Mouse (Mus musculus) c-Kit-positive CD71-positive TER-119-positive erythroid progenitor cells, embryonic 14.5 days (primary cell): ENCODE measurements around the gene Vars2.

Experiments
- DNase-seq: peaks from one replicate; pipeline ENCODE4 v3.0.0-alpha.2; 2013; ENCODE audit warnings: low spot score

Gene Vars2

GRCm38 (mm10) chr17:35667334-35668065 lies at the start of gene Vars2:
Gene Vars2 (minus strand): TSS chr17:35667592.
- peak; percentile 94 for DNase-seq

GRCm38 (mm10) chr17:35717080-35717479 lies 49.7 kb upstream of the Vars2 start:
- no peak for DNase-seq

DNA sequence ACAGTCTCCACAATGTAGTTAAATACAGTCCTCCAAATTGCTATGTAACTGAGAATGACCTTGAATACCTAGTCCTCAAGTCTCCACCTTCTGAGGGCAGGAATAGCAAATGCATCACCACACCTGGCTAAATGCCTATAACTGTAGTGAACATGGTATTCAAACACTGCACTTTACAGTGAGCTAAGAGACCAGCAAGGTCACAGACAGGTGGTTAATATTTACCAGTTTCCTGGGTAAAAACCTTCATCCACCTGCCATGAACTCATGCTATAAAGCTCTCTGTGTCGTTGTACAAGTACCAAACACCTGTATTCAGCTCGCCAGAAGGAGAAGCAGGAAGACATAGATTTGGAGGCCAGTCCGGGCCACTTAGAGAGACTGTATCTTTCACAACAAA lies 48.7 kb upstream of the Vars2 start:
- no peak for DNase-seq

DNA sequence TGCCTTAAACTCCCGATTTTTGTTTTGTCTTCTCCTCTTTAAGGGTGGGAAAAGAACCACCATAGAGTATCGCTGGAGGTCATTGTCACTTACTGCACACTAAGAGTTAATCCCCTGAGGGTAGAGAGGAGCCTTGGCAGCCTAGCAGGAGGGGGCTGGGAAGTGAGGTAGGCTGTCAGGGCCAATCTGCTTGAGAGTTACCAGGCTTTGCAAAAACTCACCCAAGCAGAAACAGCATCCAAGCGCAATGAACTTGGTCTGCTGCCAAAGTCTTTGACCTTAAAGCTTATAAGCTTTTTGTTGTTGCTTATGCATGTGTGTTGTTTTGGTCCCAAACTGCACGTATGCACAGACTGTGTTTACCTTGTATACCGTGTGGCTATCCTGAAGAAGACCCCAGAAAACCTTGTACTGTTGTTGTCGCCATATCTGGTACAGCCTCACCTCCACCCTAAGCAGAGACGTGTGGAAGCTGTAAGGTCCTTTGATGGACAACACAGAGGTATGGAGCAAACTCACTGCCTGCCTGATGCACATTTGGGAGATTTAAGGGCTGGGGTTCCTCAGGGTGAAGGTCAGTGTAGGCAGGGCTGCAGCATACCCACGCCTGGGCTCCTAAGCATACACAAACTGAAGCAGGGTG lies 43.4 kb upstream of the Vars2 start:
- no peak for DNase-seq

- DNase-seq: no peak
Observed at GRCm38 (mm10) chr17:35708611-35709010, 41.2 kb upstream of the Vars2 start.

GRCm38 (mm10) chr17:35707929-35708328 lies 40.5 kb upstream of the Vars2 start:
- no peak for DNase-seq

DNA sequence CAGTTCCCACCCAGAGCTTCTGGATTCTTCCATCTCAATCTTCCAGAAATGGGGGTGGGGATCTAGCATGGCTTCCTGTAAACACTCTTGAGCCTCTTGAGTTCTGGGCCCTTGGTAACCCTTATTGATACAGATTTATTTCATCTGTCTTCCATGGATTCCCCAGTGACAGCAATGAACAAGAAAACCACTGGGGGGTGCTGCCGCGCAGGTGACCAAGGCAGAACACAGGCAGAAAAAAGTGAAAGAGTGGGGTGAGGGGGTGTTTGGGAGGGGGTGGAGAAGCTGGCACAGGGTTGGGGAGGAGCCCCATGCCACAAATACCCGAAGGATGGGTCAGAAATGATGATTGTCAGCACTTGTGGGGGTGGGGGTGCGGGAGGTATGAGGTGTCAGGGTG lies 38.4 kb upstream of the Vars2 start:
- DNase-seq: no peak

DNA sequence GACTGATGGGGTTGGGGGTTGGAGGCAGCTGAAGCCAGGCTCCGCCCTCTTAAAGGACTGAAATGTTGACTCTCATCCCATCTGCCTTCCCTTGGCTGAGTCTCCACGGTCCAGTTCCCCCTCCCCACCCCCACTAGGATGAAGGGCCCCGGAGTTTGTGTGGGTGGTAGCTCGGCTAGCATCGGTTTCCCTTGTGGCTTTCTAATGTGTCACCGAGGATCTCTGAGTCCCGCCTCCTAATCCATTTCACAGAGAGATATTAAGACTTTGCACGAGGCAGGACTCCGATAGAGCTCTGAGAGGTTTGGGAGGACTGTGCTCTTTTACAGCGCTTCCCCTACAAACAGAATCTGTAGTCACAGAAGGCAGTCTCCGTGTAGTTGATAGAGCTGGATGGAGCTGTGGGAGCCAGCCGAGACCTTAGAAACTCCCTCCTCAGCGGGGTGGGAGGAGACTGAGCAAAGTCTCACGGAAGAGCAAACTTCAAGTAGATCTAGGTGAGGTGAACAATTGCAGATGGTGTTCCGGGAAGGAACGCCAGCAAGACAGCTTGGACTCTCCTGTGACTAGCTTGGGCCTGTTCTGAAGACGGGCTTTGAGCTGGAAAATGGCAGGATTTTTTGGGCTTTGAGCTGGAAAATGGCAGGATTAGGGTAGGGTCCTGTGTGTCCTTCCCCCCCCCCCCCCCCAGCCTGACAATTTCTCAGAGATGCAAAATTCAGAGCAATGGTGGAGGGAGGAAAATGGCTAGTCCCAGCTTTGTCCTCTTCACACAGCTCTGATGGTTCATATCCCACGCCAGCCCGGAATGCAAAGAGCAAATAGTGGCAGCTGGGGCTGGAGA lies 37.5 kb upstream of the Vars2 start, which contains the start of gene Ddr1:
TSS of gene Ddr1 (minus strand) at position 1 of the 844 bp plus-strand sequence.
- no peak for DNase-seq

GRCm38 (mm10) chr17:35703751-35704271 lies 36.4 kb upstream of the Vars2 start:
- no peak for DNase-seq

DNA sequence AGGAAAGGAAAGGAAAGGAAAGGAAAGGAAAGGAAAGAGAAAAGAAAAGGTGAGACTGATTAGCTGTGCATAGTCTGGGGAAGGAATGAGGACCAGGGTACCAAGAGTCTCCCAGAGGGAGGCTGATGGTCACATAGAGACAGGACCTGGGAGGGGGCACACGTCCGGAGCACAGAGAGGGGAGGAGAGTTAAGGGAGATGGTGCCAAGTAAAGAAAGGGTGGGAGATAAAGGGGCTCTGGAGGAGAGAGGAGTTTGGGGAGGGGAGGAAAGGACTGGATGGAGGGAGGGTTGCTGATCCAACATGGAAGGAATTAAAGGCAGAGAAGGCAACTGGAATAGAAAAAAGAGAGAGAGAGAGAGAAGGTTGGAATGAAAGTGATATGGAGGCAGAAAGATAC lies 35.7 kb upstream of the Vars2 start:
- DNase-seq: no peak

DNA sequence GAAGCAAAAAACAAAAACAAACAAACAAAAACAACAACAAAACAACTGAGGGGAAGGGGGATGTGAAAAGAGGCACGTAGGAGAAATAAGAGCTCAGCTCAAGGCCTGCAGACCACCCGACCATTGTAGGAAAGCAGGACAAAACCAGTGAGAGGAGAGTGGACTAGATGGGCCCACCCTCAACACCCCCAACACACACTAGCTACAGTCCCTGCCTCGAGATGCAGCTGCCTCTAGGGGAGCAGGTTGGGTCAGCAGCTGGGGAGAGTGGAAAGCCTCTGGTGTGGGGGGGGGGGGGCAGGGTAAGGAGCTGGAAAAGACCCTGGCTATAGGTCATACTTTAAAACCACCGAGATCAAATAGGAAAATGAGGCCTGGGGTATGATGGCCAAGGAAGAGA lies 35.2 kb upstream of the Vars2 start:
- DNase-seq: no peak

GRCm38 (mm10) chr17:35701978-35702461 lies 34.6 kb upstream of the Vars2 start:
- DNase-seq: no peak

GRCm38 (mm10) chr17:35701203-35701977 lies 34.0 kb upstream of the Vars2 start:
- DNase-seq: no peak

- no peak for DNase-seq
Observed at GRCm38 (mm10) chr17:35700371-35700961, 33.1 kb upstream of the Vars2 start.

- DNase-seq: no peak
Observed at GRCm38 (mm10) chr17:35699919-35700318, 32.5 kb upstream of the Vars2 start.

GRCm38 (mm10) chr17:35698501-35698883 lies 31.1 kb upstream of the Vars2 start:
- no peak for DNase-seq

DNA sequence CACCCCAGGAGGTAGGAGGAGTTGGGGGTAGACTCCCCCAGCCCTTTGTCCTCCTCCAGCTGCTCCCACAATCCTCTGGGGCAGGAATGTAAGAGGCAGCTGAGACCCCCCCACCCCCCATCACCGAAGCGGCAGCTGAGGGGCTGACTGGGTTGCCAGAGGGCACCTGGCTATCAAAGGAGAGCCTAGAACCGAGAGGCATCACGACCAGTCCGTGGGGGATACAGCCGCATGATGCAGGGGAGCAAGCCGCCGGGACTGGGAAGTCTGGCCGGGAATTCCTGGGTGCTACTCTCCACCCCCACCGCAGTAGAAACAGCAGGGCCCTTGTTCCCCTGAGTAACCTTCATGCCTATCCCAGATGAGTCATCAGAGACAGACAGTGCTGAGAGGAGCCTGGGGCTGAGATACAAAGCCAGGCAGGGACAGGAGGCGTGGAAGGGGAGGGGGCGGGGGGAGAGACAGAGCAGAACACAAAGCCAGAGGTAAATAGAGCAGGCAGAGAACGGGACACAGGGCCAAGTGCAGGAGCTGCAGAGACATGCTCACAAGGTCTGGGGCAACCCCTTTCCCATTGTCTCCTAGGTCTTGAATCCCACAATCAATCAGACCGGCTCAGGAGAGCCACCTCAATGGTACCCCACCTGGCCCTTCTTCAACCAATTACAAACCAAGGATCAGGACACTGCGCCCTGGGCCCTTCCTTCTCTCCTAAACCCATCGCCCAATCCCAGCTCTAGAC lies 30.5 kb upstream of the Vars2 start:
- DNase-seq: no peak

GRCm38 (mm10) chr17:35697429-35697758 lies 30.0 kb upstream of the Vars2 start:
- DNase-seq: no peak

DNA sequence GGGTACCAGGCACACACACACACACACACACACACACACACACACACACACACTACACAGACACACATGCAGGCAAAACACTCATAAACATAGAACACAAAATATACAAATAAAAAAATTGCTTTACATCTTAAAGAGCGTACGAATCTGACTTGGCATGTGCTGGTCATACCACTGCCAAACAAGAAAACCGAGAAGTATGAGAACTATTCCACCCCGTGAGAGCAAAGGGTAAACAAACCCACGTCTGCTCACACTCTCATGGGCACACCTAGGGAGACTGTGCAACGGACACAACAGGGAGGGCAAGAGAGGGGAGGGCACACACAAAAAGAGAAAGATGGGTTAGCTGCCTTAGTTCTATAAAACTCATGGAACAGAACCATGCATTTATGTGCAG lies 29.3 kb upstream of the Vars2 start:
- DNase-seq: no peak

- no peak for DNase-seq
Observed at GRCm38 (mm10) chr17:35695289-35695688, 27.9 kb upstream of the Vars2 start.

- DNase-seq: no peak
Observed at GRCm38 (mm10) chr17:35693906-35694305, 26.5 kb upstream of the Vars2 start.
